Mouse (Mus musculus): ENCODE data around the gene Fmo2. TPM values are rescaled to one million over a fixed set of nuclear protein-coding genes. Genes with fewer than 3 reads are reported as not detected.

Fmo2 gene
- polyA plus RNA-seq, 1 experiment, result 2.0 TPM

- no peak overlapping the region for H3K27ac ChIP-seq (ENCODE audit: insufficient read depth, low read length)
- no peaks in the 10 kb centered on the region for H3K4me1 ChIP-seq (ENCODE audit: control insufficient read depth, insufficient read depth, low read length)
- TF ChIP-seq CTCF (IDR thresholded peaks at IDR 0.05; ENCODE audit: borderline replicate concordance, insufficient read depth, low read depth, low read length), result no peak
- TF ChIP-seq POLR2A (IDR thresholded peaks at IDR 0.05; ENCODE audit: borderline replicate concordance, insufficient read depth, low read length), result no peak
- no peak for DNase-seq
- H3K4me3 ChIP-seq (replicated peaks; ENCODE audit: insufficient read depth, low read depth, low read length), result no peak overlapping the region
- WGBS, result 40% methylated on average over 4 of the region's 4 CpGs
- H3K27me3 ChIP-seq (ENCODE audit: control insufficient read depth, insufficient read depth, low read length), result no peaks in the 10 kb centered on the region
Observed at GRCm38 (mm10) chr1:162934374-162935012, 36.0 kb upstream of the Fmo2 start.

GRCm38 (mm10) chr1:162932386-162932785 lies 33.9 kb upstream of the Fmo2 start:
- WGBS, result 89% methylated on average over 4 of the region's 4 CpGs

DNA sequence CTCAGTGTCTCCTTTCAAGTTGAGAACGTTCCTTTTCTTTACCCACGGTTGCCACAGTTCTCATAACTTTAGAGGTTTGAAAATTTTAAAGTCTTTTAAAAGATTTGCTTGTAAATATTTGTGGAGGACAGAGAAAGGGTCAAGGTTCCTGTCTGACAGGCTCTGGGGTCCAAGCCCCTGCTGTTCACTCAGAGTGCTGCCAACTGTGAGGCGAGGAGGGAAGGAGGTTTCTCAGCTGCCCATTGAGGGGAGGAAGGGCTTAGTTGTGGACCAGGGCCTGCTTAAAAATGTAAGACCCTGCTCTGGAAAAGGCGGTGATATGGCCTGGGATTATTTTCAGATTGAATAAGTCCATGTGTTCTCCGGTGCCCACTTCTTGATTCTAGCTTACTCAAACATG lies 33.4 kb upstream of the Fmo2 start:
- Histone ChIP-seq H3K4me3 (replicated peaks; ENCODE audit: insufficient read depth, low read depth, low read length) (no peak overlapping the region), H3K27ac (ENCODE audit: insufficient read depth, low read length) (no peak overlapping the region), H3K4me1 (ENCODE audit: control insufficient read depth, insufficient read depth, low read length) (no peaks in the 10 kb centered on the region), H3K27me3 (ENCODE audit: control insufficient read depth, insufficient read depth, low read length) (no peaks in the 10 kb centered on the region)
- TF ChIP-seq CTCF (IDR thresholded peaks at IDR 0.05; ENCODE audit: borderline replicate concordance, insufficient read depth, low read depth, low read length), result no peak
- TF ChIP-seq POLR2A (IDR thresholded peaks at IDR 0.05; ENCODE audit: borderline replicate concordance, insufficient read depth, low read length), result no peak
- DNase-seq, result no peak
- 66% methylated on average over 5 of the region's 5 CpGs for WGBS

More at GRCm38 (mm10) chr1:162932386-162932785, 33.9 kb upstream of the Fmo2 start:
- TF ChIP-seq CTCF (IDR thresholded peaks at IDR 0.05; ENCODE audit: borderline replicate concordance, insufficient read depth, low read depth, low read length) (no peak), POLR2A (IDR thresholded peaks at IDR 0.05; ENCODE audit: borderline replicate concordance, insufficient read depth, low read length) (no peak)
- Histone ChIP-seq H3K4me3 (replicated peaks; ENCODE audit: insufficient read depth, low read depth, low read length) (no peak overlapping the region), H3K27me3 (ENCODE audit: control insufficient read depth, insufficient read depth, low read length) (no peaks in the 10 kb centered on the region), H3K27ac (ENCODE audit: insufficient read depth, low read length) (no peak overlapping the region), H3K4me1 (ENCODE audit: control insufficient read depth, insufficient read depth, low read length) (no peaks in the 10 kb centered on the region)
- no peak for DNase-seq

DNA sequence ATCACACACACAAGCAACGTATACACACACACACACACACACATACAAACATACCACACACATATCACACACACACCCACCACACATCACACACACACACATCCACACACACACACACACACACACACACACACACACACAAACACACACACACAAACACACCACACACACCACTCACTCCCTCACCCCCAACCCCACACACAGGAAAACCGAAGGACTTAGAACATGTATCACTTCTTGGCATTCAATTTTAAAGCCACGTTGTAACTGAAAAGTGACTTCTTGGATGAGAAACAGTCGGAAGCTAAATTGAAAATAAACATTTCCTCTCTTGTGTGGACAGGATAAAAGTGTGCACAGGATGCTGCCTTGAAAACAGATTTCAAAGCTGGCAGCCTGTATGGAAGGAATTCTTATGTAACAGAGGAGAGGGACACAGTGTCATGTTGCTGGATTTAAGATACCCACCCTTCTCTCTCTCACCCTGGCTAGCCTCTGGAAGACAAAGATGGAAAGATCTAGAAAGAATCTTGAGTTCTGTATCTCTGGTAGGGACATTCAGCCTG lies 32.9 kb upstream of the Fmo2 start:
- no peak for TF ChIP-seq POLR2A (IDR thresholded peaks at IDR 0.05; ENCODE audit: borderline replicate concordance, insufficient read depth, low read length)
- TF ChIP-seq CTCF (IDR thresholded peaks at IDR 0.05; ENCODE audit: borderline replicate concordance, insufficient read depth, low read depth, low read length), result no peak
- no peaks in the 10 kb centered on the region for H3K27me3 ChIP-seq (ENCODE audit: control insufficient read depth, insufficient read depth, low read length)
- WGBS, result 82% methylated on average over 4 of the region's 4 CpGs
- H3K4me1 ChIP-seq (ENCODE audit: control insufficient read depth, insufficient read depth, low read length), result no peaks in the 10 kb centered on the region
- no peak overlapping the region for H3K27ac ChIP-seq (ENCODE audit: insufficient read depth, low read length)
- H3K4me3 ChIP-seq (replicated peaks; ENCODE audit: insufficient read depth, low read depth, low read length), result no peak overlapping the region
- no peak for DNase-seq

DNA sequence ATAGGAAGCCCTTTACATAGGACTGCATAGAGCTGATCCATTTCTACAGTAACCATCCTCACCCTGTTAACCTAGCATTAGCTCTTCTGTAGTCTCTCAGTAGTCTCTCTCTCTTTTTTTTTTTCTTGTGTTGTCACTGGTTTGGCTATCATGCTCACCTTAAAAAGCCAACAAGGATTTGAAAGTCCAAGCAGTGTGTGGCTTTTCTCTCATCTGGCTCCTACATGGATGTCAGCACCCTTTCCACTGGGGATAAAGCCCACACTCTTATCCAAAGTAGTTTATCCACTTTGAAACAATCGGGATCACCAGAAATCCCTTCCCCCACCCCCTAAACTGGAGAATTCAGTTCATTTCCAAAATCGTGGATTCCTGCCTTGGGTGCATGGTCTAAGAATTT lies 32.1 kb upstream of the Fmo2 start:
- WGBS, result 73% methylated on average over 2 of the region's 2 CpGs
- Histone ChIP-seq H3K27ac (ENCODE audit: insufficient read depth, low read length) (no peak overlapping the region), H3K4me3 (replicated peaks; ENCODE audit: insufficient read depth, low read depth, low read length) (no peak overlapping the region)

GRCm38 (mm10) chr1:162929146-162929545 lies 30.6 kb upstream of the Fmo2 start:
- H3K27ac ChIP-seq (ENCODE audit: insufficient read depth, low read length), result no peak overlapping the region
- DNase-seq, result no peak
- TF ChIP-seq POLR2A (IDR thresholded peaks at IDR 0.05; ENCODE audit: borderline replicate concordance, insufficient read depth, low read length) (no peak), CTCF (IDR thresholded peaks at IDR 0.05; ENCODE audit: borderline replicate concordance, insufficient read depth, low read depth, low read length) (no peak)
- H3K27me3 ChIP-seq (ENCODE audit: control insufficient read depth, insufficient read depth, low read length), result no peaks in the 10 kb centered on the region
- no peaks in the 10 kb centered on the region for H3K4me1 ChIP-seq (ENCODE audit: control insufficient read depth, insufficient read depth, low read length)
- 91% methylated on average over 3 of the region's 3 CpGs for WGBS
- no peak overlapping the region for H3K4me3 ChIP-seq (replicated peaks; ENCODE audit: insufficient read depth, low read depth, low read length)

More for the DNA sequence above, 32.1 kb upstream of the Fmo2 start:
- no peaks in the 10 kb centered on the region for H3K27me3 ChIP-seq (ENCODE audit: control insufficient read depth, insufficient read depth, low read length)
- DNase-seq, result no peak
- H3K4me1 ChIP-seq (ENCODE audit: control insufficient read depth, insufficient read depth, low read length), result no peaks in the 10 kb centered on the region
- TF ChIP-seq POLR2A (IDR thresholded peaks at IDR 0.05; ENCODE audit: borderline replicate concordance, insufficient read depth, low read length), result no peak

GRCm38 (mm10) chr1:162925121-162925520 lies 26.6 kb upstream of the Fmo2 start:
- no peak for DNase-seq
- Histone ChIP-seq H3K27me3 (ENCODE audit: control insufficient read depth, insufficient read depth, low read length) (no peaks in the 10 kb centered on the region), H3K4me1 (ENCODE audit: control insufficient read depth, insufficient read depth, low read length) (no peaks in the 10 kb centered on the region), H3K27ac (ENCODE audit: insufficient read depth, low read length) (no peak overlapping the region), H3K4me3 (replicated peaks; ENCODE audit: insufficient read depth, low read depth, low read length) (no peak overlapping the region)
- TF ChIP-seq CTCF (IDR thresholded peaks at IDR 0.05; ENCODE audit: borderline replicate concordance, insufficient read depth, low read depth, low read length) (no peak), POLR2A (IDR thresholded peaks at IDR 0.05; ENCODE audit: borderline replicate concordance, insufficient read depth, low read length) (no peak)
- WGBS, result 77% methylated on average over 1 of the region's 1 CpGs

- DNase-seq, result no peak
- Histone ChIP-seq H3K27ac (ENCODE audit: insufficient read depth, low read length) (no peak overlapping the region), H3K4me1 (ENCODE audit: control insufficient read depth, insufficient read depth, low read length) (no peaks in the 10 kb centered on the region), H3K27me3 (ENCODE audit: control insufficient read depth, insufficient read depth, low read length) (no peaks in the 10 kb centered on the region), H3K4me3 (replicated peaks; ENCODE audit: insufficient read depth, low read depth, low read length) (no peak overlapping the region)
- no peak for TF ChIP-seq POLR2A (IDR thresholded peaks at IDR 0.05; ENCODE audit: borderline replicate concordance, insufficient read depth, low read length)
- no peak for TF ChIP-seq CTCF (IDR thresholded peaks at IDR 0.05; ENCODE audit: borderline replicate concordance, insufficient read depth, low read depth, low read length)
- 76% methylated on average over 8 of the region's 8 CpGs for WGBS
Observed at GRCm38 (mm10) chr1:162916661-162917060, 18.1 kb upstream of the Fmo2 start.
